ENCODE assay signal across 14 mouse cellular contexts in the genomic region with DNA sequence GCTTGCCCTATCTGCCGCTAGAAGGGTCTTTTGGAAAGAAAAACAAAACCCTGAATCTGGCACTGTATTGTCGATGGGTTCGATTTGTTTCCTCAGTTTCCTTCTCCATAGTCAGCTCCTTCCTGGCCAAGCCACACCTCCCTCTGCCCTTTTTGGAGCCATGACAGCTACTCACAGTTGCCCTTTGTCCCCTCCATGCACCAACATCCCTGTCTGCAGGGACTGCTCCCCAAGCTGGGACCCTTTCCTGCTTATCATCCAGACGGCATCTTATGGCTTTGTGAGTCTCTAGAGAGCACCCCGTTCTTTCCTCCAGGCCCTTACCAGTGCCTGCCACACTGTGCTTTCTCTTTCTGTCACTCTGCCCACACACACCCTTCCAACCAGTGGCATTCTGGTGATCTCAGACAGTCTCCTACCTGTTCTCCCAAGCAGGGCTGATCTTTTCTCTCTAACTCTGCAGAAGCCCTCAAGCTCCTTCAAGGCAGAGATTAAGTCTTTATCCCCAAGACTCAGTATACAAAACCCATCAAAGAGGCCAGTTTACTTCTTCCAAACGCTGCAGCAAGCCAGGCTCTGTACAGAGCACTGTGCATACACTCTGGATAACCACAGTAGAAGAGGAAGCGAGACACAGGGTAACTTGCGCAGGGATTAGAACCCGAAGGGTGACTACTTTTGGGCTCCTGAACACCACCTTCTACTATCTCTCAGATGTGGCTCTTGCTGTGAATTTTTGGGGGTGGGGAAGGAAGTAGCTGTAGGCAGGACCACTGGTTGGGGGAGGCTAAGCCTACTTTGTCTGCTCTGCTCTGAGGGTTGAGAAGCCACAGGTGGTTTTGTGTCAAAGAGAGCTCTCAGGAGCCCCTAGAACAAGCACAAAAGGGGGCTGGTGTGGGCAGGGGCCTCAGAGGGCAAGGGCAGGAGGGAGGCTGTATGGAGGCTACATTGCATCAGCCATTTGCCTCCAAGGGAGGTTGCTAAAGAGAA. TPM values are rescaled to one million over a fixed set of nuclear protein-coding genes. Genes with fewer than 3 reads are reported as not detected.
A peak's percentile ranks its signal among the peaks of the same experiment; 100 is the strongest.
DNase-seq lines count a peak whose midpoint lies in the region; ATAC-seq lines count a peak whose summit lies in the region.
"Had no signal": no experiment of that assay in that cellular context is flagged by ENCODE, and none has a peak within 500 bp of the region (broad histone marks: within the 10 kb centered on the region; RNA-seq: fewer than 3 reads in every experiment).

No protein-coding gene starts in this region.

- intact Hi-C loops in left cerebral cortex, postnatal 10 days (cut with DNase I): no loop called here

- ATAC-seq in frontal cortex, adult (ENCODE audit: low TSS enrichment): peak; percentile 80
- ATAC-seq in activated CD4-positive, CD25-positive, alpha-beta regulatory T cell, adult 4 months: peak; percentile 71
- peak; percentile 43 for ATAC-seq in megakaryocyte progenitor cell, adult 5-6 weeks (replicated peaks; ENCODE audit: poor library complexity)
- ATAC-seq in cerebellum, adult (ENCODE audit: insufficient number of reproducible peaks, low FRiP score, low TSS enrichment): no peak
- ATAC-seq: forebrain, embryonic 15.5 days had no signal

- no peak for DNase-seq in frontal cortex, postnatal 25 days (ENCODE audit: low spot score in 2 of 2)
- DNase-seq in thymus, postnatal 25 days: peak; percentile 63
- no peak for DNase-seq in adrenal gland, postnatal 14 days
- no peak for DNase-seq in left cerebral cortex, postnatal 10 days (ENCODE audit: extremely low spot score in 1 of 2, low spot score in 2 of 2)
- DNase-seq: adrenal gland, postnatal 25 days; cerebellum, adult 11 months; heart, postnatal 10 days; kidney, postnatal 4 days; lung, postnatal 4 days had no signal

RNA-seq across cellular contexts. Expression of a gene that starts 20.2 kb away (rescaled TPM):
- 1 to 10 TPM; 5.6 to 7.4 TPM for polyA plus RNA-seq in activated CD4-positive, CD25-positive, alpha-beta regulatory T cell, adult 4 months (2017; shearing (Covaris generic))
- total RNA-seq in megakaryocyte progenitor cell, adult 5-6 weeks (2015): 13.9 and 15.3 TPM in 2 replicates
- 13.3 and 15.1 TPM in 2 replicates for total RNA-seq in megakaryocyte progenitor cell, adult 5-6 weeks (2017)
- 28.4 and 33.1 TPM in 2 replicates for total RNA-seq in adrenal gland, postnatal 14 days (2021)
- 10 to 100 TPM; 41.5 to 44.7 TPM for total RNA-seq in left cerebral cortex, postnatal 10 days (2021)
